Mouse (Mus musculus) spleen, adult 12 weeks (tissue): ENCODE measurements around the gene Cadm1.

Experiments used
- DNase-seq: peaks from one replicate; pipeline ENCODE4 v3.0.0; 2022; ENCODE audit warnings: low spot score

Gene Cadm1

DNA sequence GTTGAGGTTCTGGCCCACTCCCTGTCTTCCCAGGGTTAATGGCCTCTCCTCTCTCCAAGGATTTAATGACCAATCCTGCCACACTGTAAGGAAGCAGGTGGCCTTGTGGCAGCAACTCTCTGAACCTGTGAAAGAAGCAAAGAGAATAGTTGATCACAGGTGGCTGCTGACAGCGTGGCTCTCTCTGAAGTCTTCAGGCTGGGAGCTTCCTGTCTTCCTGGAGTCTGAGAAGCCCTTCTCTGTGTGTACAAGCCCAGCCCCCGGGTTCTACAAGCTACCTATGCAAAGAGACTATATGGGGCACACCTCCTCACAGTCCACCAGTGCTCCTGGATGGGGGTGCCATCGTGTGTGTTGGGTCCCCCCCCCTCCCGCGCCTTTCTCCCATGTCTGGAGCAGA lies 339.7 kb downstream of the Cadm1 start:
- no peak for DNase-seq

DNA sequence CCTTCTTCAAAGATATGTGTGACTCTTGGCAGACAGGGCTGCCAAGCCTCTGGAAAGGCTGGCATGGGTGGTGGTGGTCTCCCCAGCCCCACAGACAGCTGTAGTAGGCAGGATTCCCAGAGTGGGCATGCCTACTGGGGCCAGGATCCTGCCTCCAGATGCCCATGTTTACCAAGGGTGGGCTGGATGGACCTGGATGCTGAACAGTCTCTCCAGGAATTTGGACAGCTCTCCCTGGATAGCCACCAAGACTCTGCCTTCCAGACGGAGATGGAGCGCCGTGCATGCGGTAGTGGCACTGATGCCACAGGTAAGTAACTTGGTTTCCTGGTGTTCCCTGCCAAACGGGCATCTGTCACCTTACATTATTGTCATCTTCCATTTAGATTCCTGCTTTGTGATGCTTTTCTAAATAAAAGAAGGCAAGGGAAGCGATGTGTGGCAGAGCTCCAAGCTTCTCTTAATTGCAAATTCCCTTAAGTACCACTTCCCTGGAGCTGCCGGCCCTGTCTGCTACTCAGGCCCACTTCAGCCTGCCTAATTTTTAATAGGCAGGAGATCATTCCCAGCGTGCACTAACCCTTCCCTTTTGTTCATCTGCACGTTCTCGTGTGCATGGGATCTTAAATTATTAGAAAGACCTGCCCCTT lies 346.7 kb downstream of the Cadm1 start:
- DNase-seq, result no peak

DNA sequence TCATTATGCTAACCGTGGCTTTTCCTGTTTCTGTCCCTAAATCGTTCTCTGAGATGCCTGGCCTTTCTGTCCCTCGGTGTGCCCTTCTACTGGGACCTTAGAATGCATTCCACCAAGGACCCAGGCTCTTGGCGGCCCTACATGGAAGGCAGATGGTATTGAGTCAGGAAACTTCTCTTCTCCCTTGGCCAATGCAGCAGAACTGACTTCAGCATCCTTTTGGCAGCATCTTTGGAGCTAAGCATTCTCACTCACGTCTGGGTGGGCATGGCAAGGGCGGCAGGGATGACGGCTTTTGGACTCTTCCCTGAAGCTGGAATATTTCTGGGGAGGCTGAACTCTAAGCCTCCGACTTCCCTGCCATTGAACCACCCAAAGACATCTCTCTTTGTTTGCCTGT lies 350.2 kb downstream of the Cadm1 start:
- no peak for DNase-seq

DNA sequence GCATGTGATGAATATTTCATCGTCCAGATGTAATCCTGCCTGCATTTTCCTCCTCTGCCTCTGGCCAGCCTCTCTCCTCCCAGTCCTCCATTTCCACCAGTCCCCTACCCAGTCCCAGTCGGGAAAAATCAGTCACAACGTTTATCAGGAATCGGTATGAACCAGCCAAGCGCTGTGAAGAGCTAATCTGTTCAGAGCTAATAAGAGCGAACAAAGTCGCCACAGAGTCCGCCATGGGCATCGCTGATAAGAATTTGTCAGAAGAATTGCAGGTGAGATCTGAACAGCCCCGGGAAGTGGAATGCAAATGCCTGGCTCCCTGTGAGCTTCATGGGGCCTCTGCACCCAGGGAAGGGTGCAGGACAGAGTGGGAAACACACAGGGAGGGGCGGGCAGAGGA lies 352.4 kb downstream of the Cadm1 start:
- no peak for DNase-seq

DNA sequence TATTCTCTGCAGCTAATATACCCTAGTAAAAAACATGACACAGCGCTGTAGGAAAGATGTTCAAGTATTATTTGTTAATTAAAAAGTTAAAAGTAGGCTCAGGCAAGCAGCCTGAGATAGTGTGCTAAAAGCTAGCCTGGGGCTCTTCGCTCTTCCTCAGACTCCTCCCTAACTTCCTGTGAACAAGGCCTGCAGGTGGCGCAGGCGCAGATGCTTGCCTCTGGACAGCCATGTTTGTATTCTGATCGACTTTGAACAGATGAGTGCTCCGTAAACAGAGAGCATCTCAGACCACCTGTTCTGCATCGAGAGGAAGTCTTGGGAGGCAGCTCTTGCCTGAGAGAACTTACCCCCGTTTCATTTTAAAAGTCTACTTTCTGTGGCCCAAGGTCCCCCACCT lies 361.7 kb downstream of the Cadm1 start:
- no peak for DNase-seq

DNA sequence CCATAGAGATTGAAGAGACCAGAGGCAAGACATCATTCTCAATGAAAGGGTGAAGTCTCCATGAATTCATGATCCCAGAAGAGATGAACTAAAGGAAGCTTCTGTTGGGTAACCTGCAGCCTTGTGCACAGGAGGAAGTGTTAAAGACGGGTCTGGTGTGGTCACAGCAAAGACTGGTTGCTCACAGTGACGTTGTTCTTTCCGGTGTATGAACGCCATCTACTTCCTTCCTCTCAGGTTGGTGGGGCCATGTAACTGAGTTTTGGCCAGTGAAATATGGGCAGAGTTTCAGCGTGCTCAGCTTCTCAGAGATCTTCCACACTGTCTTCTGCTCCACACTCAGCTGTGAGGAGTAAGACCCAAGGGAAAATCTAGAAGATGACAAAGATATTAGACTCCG lies 363.0 kb downstream of the Cadm1 start:
- DNase-seq, result no peak

DNA sequence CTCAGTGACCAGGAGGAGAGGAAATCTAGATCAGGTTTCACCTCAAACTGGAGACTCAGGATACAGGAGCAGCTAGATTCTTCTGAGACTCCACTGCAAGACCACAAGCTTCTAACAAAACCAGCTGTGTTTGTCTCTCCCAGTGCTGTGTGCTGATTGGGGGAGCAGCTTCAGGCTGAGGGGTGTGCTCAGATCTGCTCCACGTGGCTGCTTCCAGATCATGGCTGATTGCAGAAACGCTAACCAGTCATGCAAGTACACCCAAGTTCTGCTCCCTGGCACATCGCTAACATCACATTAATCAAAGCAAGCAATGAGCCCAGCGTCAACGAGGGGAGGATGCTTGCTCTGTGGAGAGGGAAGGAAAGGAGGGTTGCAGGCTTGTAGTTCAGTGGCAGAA lies 364.1 kb downstream of the Cadm1 start:
- no peak for DNase-seq

DNA sequence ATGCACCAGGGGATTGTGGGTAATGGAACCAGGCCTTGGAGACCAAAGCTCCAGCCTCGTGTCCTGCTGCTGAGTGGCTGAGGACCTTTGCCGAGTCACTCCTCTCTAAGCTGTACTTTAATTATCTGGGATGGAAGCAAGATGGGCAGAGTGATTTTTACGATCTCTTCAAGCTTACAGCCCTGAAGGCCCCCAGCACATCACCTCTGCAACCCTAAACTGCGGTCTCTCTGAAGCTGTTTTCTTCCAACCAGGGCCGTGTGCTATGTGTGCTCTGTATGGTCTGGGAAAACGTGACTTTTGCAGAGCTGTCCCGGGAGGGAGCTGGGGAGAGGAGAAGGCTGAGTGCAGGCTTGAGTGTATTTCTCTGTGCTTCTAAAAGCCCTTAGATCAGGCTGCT lies 364.7 kb downstream of the Cadm1 start:
- DNase-seq, result no peak

DNA sequence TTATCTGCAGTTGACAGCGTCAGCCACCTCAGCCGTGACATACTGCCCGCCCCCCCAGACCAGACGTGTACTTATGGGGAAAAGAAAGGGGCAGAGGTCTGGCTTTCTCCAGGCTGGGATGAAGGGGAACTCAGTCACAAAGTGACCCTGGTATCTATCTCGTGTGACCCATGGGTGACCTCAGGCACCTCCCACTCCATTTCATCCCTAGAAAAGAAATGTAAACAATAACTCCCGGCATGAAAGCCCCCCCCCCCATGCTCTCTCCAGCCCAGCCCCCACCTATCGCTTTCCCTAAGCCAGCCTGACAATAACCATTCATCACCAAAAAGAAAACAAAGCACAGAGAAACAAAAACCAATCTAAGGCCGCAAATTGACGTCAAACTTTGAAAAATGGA lies 365.1 kb downstream of the Cadm1 start:
- DNase-seq, result no peak

DNA sequence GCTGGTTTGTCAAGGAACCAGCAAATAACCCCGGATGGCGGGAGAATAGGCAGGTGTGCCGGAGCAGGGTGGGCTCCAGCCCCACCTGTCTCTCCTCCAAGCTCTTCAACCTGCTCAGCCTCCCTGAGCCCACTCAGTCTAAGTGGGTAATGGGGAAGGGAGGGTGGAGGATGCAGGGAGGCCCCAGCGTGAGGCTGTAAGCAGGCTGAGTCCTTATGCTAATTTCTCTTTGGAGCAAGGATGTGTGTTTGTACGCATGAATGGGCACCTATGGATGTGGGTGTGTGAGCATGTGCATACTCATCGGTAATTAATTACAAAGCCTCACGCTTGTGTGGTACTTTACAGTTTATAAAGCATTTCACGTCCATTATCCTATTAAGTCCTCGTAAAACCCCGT lies 370.8 kb downstream of the Cadm1 start:
- DNase-seq, result no peak

DNA sequence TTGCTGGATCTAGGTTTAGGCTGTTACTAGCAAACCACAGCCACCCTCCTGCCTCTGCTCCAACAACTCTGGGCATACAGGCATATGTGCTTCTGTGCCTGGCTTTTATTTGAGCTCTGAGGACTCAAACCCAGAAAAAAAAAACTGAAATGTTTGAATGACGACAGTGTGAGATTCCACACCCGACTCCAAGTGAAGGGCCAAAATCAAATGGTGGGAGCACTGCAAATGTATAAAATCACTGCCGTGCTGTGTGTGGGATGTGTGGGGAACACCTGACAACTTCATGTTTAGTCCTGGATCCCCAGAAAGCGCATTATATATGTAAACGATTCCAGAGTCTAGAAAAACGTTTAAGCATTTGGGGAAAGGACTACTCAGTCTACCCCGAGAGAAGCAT lies 373.7 kb downstream of the Cadm1 start:
- DNase-seq, result no peak

DNA sequence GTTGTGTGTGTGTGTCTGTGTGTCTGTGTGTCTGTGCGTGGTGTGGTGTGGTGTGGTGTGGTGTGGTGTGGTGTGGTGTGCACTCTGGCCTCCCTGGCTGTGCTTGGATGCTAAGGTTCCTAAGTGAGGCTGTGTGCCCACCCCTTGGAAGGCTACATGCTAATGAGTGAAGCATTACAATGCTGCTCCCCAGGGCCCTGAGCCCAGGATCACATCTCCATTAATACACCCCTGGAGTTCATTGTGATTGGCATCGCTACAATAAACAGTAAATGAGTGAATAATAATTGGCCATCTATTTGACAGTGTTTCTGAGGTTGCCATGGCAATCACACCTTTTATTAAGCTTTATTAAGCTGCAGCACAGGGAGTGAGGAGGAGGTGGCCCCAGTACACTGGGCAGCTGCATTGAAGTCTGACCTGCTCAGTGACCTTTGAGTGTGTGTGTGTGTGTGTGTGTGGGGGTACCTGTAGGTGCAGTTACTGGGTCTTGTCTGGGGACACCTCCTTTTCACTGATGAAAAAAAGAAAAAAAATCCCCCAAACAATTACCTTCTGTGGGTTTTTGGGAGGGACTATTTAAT lies 374.5 kb downstream of the Cadm1 start:
- no peak for DNase-seq

DNA sequence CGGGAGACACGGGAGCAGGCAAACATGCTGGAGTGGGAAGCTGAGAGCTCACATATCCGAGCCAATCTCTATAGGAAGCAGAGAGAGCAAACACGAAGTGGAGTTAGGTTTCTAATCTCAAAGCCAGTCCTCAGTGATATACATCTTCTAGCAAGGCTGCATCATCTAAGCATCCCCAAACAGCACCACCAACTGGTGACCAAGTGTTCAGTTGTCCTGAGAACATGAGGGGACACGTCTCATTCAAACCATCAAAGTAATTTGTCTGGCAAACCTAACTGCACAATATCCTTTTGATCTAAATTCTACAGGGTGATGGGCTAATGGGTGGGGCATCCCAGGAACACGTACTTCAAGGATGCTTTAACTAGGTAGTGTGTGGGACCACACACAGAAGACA lies 376.5 kb downstream of the Cadm1 start:
- DNase-seq, result no peak
